Mouse (Mus musculus) kidney, adult 2 months (tissue): ENCODE results near the gene Ica1. TPM values are rescaled to one million over a fixed set of nuclear protein-coding genes. Genes with fewer than 3 reads are reported as not detected.

ENCODE experiments used
- DNase-seq: peaks from one replicate; pipeline ENCODE4 v3.0.0; 2021
- H3K27ac ChIP-seq: fragments of 200-500 bp; 2 replicates; pipeline ENCODE4 v1.5.1; 2012; ENCODE audit warnings: low read depth, low read length, control low read depth, inconsistent platforms; ENCODE audit not compliant: insufficient read depth
- H3K27me3 ChIP-seq: fragments of 200-500 bp; replicated peaks from 2 replicates; pipeline ENCODE4 v1.6.1; 2012; ENCODE audit warnings: mild to moderate bottlenecking, moderate library complexity, low read length, inconsistent platforms; ENCODE audit not compliant: control insufficient read depth, insufficient read depth
- H3K36me3 ChIP-seq: fragments of 200-500 bp; 2 replicates; pipeline ENCODE4 v1.6.1; 2012; ENCODE audit warnings: mild to moderate bottlenecking, moderate library complexity, low read length, inconsistent platforms; ENCODE audit not compliant: control insufficient read depth, insufficient read depth
- H3K4me1 ChIP-seq: fragments of 200-500 bp; 2 replicates; pipeline ENCODE4 v1.6.1; 2011; ENCODE audit warnings: low read length; ENCODE audit not compliant: control insufficient read depth, insufficient read depth
- H3K4me3 ChIP-seq: fragments of 200-500 bp; 2 replicates; pipeline ENCODE4 v1.5.1; 2011; ENCODE audit warnings: mild to moderate bottlenecking, low read depth, low read length, control low read depth; ENCODE audit not compliant: insufficient read depth
- CTCF ChIP-seq: fragments of 200-500 bp; conservative IDR thresholded peaks from 2 replicates; pipeline ENCODE4 v1.5.1; 2011; ENCODE audit warnings: low read depth, mild to moderate bottlenecking, control low read depth, low read length, moderate library complexity, mixed read lengths; ENCODE audit not compliant: insufficient read depth, insufficient read length
- POLR2A ChIP-seq: fragments of 200-500 bp; IDR thresholded peaks from one replicate; pipeline ENCODE4 v1.6.1; 2011; ENCODE audit warnings: low read depth, low read length, control low read depth
- WGBS: fragments of 180-500 bp; shearing (Covaris S2); methylation state at CpG from one replicate; pipeline ENCODE4 v1.1.7; 2018; 5-methylcytosine and 5-hydroxymethylcytosine counted together
- polyA plus RNA-seq: library from polyadenylated mRNA; depleted of rRNA; stranded (reverse); fragments of >200 nt; gene quantifications from 2 replicates; pipeline ENCODE4 v1.2.3, GENCODE M21; 2012; rRNA removed

Gene Ica1
- 3.3 and 6.1 TPM in 2 replicates for polyA plus RNA-seq

GRCm38 (mm10) chr6:8778296-8778649, at the start of gene Ica1:
TSS of gene Ica1 (minus strand) at chr6:8778488.
- DNase-seq = no peak
- peak within 1 kb of the TSS; percentile 11; the same call in 1 of the 2 replicates for H3K27ac ChIP-seq
- 3% methylated on average over 16 of the region's 16 CpGs for WGBS
- no peak for TF ChIP-seq POLR2A
- no peak for TF ChIP-seq CTCF
- H3K36me3 ChIP-seq = no peaks in the 10 kb centered on the region
- H3K27me3 ChIP-seq = no peaks in the 10 kb centered on the region
- H3K4me3 ChIP-seq = peak within 1 kb of the TSS; percentile 55
- no peaks in the 10 kb centered on the region for H3K4me1 ChIP-seq

DNA sequence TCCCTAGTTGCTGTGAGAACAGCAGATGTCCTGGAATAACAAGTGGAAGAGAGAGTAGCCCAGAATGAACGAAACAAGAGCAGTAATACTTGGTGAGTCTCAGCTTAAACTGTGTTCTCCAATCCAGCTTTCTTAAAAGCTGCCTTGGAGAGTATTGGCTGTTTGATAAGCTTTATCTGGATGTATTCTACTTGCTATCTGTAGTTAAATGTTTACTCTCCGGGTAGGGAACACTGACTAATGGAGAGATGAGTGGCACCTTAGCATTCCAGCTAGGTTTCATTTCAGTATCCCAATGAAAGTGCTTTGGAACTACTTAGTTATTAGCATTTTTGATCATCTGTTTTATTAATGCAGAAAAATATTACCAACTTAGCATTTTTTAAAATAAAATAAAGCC, 41.6 kb upstream of the Ica1 start:
- no peak overlapping the region for H3K4me3 ChIP-seq
- H3K4me1 ChIP-seq = no peaks in the 10 kb centered on the region
- no peak for TF ChIP-seq POLR2A
- no peak for TF ChIP-seq CTCF
- 86% methylated on average over 2 of the region's 2 CpGs for WGBS
- no peaks in the 10 kb centered on the region for H3K27me3 ChIP-seq
- no peaks in the 10 kb centered on the region for H3K36me3 ChIP-seq
- DNase-seq = no peak
- no peak overlapping the region for H3K27ac ChIP-seq

- Histone ChIP-seq H3K27ac (no peak overlapping the region), H3K27me3 (no peaks in the 10 kb centered on the region), H3K4me3 (no peak overlapping the region), H3K4me1 (no peaks in the 10 kb centered on the region), H3K36me3 (no peaks in the 10 kb centered on the region)
- TF ChIP-seq CTCF = no peak
- TF ChIP-seq POLR2A = no peak
- DNase-seq = no peak
- WGBS = 67% methylated on average over 6 of the region's 6 CpGs
Observed at GRCm38 (mm10) chr6:8814332-8815002, 36.2 kb upstream of the Ica1 start.

DNA sequence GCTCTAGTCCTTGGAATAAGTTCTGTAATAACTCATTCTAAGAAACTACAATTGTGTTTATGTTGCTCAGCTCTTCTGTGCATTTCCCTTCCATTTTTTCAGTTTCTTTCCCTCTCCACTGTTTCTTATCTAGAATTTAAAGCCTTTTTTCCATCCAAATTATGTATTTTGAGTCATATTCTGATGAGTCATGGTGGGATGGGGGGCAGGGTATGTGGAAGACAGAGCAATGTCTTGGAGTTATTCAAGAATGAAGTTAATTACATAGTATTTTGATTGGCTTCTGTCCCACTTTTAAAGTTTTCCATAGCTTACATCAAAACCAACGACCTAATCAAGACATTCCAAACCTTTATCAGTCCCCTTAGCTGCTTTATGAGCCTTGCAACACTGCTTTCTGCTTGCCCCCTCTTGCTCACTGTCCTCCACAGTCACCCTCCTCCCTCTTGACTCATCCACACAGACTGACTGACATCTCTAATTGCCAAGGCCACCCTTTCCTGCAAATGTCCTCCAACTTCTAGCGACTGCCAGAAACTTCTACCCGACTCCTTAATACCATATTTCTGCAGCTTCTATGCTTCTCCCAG, 24.4 kb upstream of the Ica1 start:
- no peaks in the 10 kb centered on the region for H3K36me3 ChIP-seq
- H3K27me3 ChIP-seq = no peaks in the 10 kb centered on the region
- no peaks in the 10 kb centered on the region; the same call in 1 of the 2 replicates for H3K4me1 ChIP-seq
- WGBS = 38% methylated on average over 3 of the region's 3 CpGs
- DNase-seq = no peak
- no peak overlapping the region for H3K27ac ChIP-seq
- TF ChIP-seq POLR2A (no peak), CTCF (no peak)
- H3K4me3 ChIP-seq = no peak overlapping the region

GRCm38 (mm10) chr6:8792385-8792784, 14.1 kb upstream of the Ica1 start:
- no peak for DNase-seq
- TF ChIP-seq POLR2A = no peak
- no peaks in the 10 kb centered on the region for H3K36me3 ChIP-seq
- 92% methylated on average over 5 of the region's 5 CpGs for whole genome bisulfite sequencing
- H3K4me3 ChIP-seq = no peak overlapping the region
- H3K4me1 ChIP-seq = no peaks in the 10 kb centered on the region
- H3K27ac ChIP-seq = no peak overlapping the region
- no peaks in the 10 kb centered on the region for H3K27me3 ChIP-seq

DNA sequence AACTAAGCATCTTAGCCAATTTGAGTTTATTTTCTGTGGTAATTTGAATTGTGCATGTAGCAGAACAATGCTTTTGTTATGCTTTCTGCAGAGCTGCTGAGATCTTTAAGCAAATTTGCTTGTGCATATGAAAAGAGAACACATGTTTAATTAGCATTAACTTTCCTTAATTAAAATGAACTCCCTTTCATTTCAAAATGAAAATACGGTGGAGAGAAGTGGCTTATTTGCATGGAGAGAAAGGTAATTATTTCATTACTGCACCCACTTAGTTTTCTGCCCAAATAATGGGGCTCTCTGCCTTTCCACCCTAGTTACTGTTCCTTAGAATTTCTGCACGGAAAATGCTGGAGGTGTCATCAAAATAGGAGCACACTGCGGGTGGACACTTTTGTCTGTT, 13.5 kb upstream of the Ica1 start:
- H3K36me3 ChIP-seq = no peaks in the 10 kb centered on the region
- no peaks in the 10 kb centered on the region for H3K4me1 ChIP-seq
- no peak for DNase-seq
- TF ChIP-seq CTCF (no peak), POLR2A (no peak)
- no peak overlapping the region for H3K4me3 ChIP-seq
- 85% methylated on average over 3 of the region's 3 CpGs for WGBS
- H3K27ac ChIP-seq = no peak overlapping the region
- H3K27me3 ChIP-seq = no peaks in the 10 kb centered on the region

DNA sequence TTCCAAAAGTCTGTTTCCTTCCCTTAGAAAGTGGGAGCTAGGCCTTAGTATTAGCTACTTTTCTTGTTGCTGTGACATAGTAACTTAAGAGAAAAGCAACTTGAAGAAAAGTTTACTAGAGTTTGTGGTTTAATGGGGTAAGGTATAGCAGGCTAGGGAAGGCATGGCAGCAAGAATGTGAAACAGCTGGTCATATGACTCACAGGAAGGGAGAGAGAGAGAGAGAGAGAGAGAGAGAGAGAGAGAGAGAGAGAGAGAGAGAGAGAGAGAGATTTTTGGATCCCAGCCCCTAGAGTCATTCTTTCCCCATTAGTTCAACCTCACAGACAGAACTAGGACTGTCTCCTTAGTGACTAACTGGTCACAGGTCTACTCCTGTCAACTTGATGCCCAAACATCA, 2.3 kb upstream of the Ica1 start:
- TF ChIP-seq CTCF = no peak
- no peak for TF ChIP-seq POLR2A
- no peak for DNase-seq
- H3K4me3 ChIP-seq = no peak overlapping the region

More for the DNA sequence above, 2.3 kb upstream of the Ica1 start:
- H3K36me3 ChIP-seq = no peaks in the 10 kb centered on the region
- H3K4me1 ChIP-seq = no peaks in the 10 kb centered on the region
- no peak overlapping the region for H3K27ac ChIP-seq
- no peaks in the 10 kb centered on the region for H3K27me3 ChIP-seq
